Mouse (Mus musculus): ENCODE results near the gene Oas1a. TPM values are rescaled to one million over a fixed set of nuclear protein-coding genes. Genes with fewer than 3 reads are reported as not detected.

Gene Oas1a
- polyA plus RNA-seq, 1 experiment: 5.8 TPM

GRCm38 (mm10) chr5:120871469-120871868 lies 35.9 kb downstream of the Oas1a start:
- Histone ChIP-seq H3K4me1 (ENCODE audit: control insufficient read depth, insufficient read depth, low read length) (no peaks in the 10 kb centered on the region), H3K27ac (ENCODE audit: insufficient read depth, low read length) (no peak overlapping the region), H3K4me3 (ENCODE audit: insufficient read depth, low read length) (no peak overlapping the region)
- TF ChIP-seq POLR2A (IDR thresholded peaks at IDR 0.05; ENCODE audit: low read depth, low read length) (no peak), CTCF (IDR thresholded peaks at IDR 0.05; ENCODE audit: borderline replicate concordance, insufficient read depth, low read length) (no peak)

GRCm38 (mm10) chr5:120870782-120871181 lies 36.5 kb downstream of the Oas1a start:
- H3K27ac ChIP-seq (ENCODE audit: insufficient read depth, low read length): no peak overlapping the region
- no peak for TF ChIP-seq POLR2A (IDR thresholded peaks at IDR 0.05; ENCODE audit: low read depth, low read length)
- no peak for TF ChIP-seq CTCF (IDR thresholded peaks at IDR 0.05; ENCODE audit: borderline replicate concordance, insufficient read depth, low read length)
- H3K4me3 ChIP-seq (ENCODE audit: insufficient read depth, low read length): no peak overlapping the region
- H3K4me1 ChIP-seq (ENCODE audit: control insufficient read depth, insufficient read depth, low read length): no peaks in the 10 kb centered on the region

DNA sequence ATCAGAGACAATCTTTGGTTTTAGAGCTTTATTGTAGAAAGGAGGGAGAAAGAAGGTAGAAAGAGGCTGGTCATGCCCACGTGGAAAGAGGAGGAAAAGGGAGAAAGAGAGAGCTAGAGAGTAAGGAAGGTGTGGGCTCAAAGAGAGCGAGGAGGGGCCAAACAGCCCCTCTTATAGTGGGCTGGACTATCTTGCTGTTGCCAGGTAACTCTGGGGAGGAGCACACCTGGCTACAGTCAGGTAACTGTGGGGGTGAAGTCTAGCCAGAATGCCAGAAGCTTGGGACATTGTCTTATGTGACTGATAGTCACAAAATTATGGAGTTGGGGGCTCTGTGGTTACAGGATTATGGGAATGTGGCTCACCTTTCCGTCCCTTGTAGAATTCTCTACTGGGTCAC lies 37.2 kb downstream of the Oas1a start:
- no peak for TF ChIP-seq CTCF (IDR thresholded peaks at IDR 0.05; ENCODE audit: borderline replicate concordance, insufficient read depth, low read length)
- TF ChIP-seq POLR2A (IDR thresholded peaks at IDR 0.05; ENCODE audit: low read depth, low read length): no peak
- Histone ChIP-seq H3K27ac (ENCODE audit: insufficient read depth, low read length) (no peak overlapping the region), H3K4me1 (ENCODE audit: control insufficient read depth, insufficient read depth, low read length) (no peaks in the 10 kb centered on the region), H3K4me3 (ENCODE audit: insufficient read depth, low read length) (no peak overlapping the region)

DNA sequence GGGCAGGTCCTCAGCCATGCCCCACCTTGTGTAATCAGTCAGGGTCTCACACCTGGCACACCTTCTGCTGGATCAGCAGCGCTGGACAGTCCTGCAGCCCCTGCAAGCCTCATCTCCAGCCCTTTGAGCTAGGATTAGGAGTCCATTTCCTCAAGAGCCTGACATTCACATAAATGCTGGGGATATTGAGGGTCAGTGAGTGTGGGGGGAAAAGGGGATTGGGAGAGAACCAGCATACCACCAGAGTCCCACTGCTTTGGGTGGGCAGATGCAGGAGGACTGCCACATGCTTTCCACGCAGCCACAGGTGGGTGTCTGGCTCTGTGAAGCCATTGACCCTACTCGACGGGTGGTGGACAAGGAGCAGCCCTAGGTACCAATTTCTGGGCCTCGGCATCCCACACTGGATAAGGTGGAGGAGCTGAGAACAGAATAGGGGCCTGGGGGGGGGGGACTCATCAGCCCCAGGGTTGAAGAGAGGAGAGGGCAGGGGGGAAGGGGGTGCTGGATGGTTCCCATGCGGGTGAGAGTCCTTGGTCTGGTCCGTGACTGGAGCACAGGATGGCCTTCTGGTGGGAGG lies 37.8 kb downstream of the Oas1a start:
- Histone ChIP-seq H3K4me3 (ENCODE audit: insufficient read depth, low read length) (no peak overlapping the region), H3K27ac (ENCODE audit: insufficient read depth, low read length) (no peak overlapping the region), H3K4me1 (ENCODE audit: control insufficient read depth, insufficient read depth, low read length) (no peaks in the 10 kb centered on the region)
- TF ChIP-seq POLR2A (IDR thresholded peaks at IDR 0.05; ENCODE audit: low read depth, low read length): no peak
- TF ChIP-seq CTCF (IDR thresholded peaks at IDR 0.05; ENCODE audit: borderline replicate concordance, insufficient read depth, low read length): no peak

DNA sequence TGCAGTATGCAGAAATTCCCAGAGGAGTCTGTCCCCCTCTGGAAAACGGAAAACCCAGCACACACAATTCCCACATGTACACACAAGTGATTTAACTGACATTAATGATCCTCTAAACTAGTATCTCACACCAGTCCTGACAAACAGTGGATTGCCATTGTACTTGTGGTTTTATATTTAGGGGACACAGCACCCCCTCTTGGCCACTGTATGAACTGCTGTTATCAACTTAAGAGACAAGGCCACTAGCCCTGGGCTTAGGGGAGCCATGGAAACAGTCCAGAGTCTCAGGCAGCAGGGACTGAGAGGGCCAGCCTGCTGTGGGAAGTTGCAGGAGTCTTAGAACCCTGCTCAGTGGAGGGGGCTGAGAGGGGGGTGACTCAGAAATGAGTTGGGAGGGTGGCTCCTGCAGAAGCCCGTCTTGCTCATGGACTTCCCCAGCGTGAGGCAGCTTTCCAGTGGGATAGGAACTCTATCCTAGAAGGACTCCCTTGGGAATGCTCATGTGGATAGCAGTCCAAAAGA lies 41.9 kb downstream of the Oas1a start:
- no peak overlapping the region for H3K27ac ChIP-seq (ENCODE audit: insufficient read depth, low read length)
- TF ChIP-seq POLR2A (IDR thresholded peaks at IDR 0.05; ENCODE audit: low read depth, low read length) (no peak), CTCF (IDR thresholded peaks at IDR 0.05; ENCODE audit: borderline replicate concordance, insufficient read depth, low read length) (no peak)
- no peak overlapping the region for H3K4me3 ChIP-seq (ENCODE audit: insufficient read depth, low read length)
- no peaks in the 10 kb centered on the region for H3K4me1 ChIP-seq (ENCODE audit: control insufficient read depth, insufficient read depth, low read length)

DNA sequence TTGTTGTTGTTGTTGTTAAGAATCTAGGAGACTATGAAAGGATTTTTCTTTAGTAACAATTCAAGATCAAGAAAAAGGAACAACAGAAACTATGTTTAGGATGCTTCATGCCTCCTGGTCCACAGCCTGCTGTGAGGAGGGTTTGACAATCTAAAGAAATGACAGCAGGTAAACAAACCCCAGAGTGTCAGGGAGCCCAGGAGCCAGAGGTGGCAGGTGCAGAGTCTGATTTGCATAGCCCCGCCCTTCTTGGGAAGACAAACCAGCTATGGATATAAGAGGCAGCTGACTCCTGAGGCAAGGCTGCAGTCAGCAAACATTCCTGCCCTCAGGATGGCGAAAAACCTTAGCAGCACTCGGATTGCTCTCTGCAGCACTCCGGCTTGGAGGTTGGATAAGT lies 46.2 kb downstream of the Oas1a start, which contains the start of gene Oas1h:
Oas1h (plus strand) TSS at position 301 of the 400 bp plus-strand sequence.
- H3K27ac ChIP-seq (ENCODE audit: insufficient read depth, low read length): no peak within 1 kb of the TSS
- TF ChIP-seq CTCF (IDR thresholded peaks at IDR 0.05; ENCODE audit: borderline replicate concordance, insufficient read depth, low read length) (no peak), POLR2A (IDR thresholded peaks at IDR 0.05; ENCODE audit: low read depth, low read length) (no peak)

GRCm38 (mm10) chr5:120859241-120859640 lies 48.1 kb downstream of the Oas1a start:
- H3K27ac ChIP-seq (ENCODE audit: insufficient read depth, low read length): no peak overlapping the region
- no peaks in the 10 kb centered on the region for H3K4me1 ChIP-seq (ENCODE audit: control insufficient read depth, insufficient read depth, low read length)
- H3K4me3 ChIP-seq (ENCODE audit: insufficient read depth, low read length): no peak overlapping the region
- TF ChIP-seq CTCF (IDR thresholded peaks at IDR 0.05; ENCODE audit: borderline replicate concordance, insufficient read depth, low read length): no peak
- TF ChIP-seq POLR2A (IDR thresholded peaks at IDR 0.05; ENCODE audit: low read depth, low read length): no peak

More for the DNA sequence above, 46.2 kb downstream of the Oas1a start, which contains the start of gene Oas1h:
- H3K4me1 ChIP-seq (ENCODE audit: control insufficient read depth, insufficient read depth, low read length): no peaks in the 10 kb centered on the region
- no peak within 1 kb of the TSS for H3K4me3 ChIP-seq (ENCODE audit: insufficient read depth, low read length)

DNA sequence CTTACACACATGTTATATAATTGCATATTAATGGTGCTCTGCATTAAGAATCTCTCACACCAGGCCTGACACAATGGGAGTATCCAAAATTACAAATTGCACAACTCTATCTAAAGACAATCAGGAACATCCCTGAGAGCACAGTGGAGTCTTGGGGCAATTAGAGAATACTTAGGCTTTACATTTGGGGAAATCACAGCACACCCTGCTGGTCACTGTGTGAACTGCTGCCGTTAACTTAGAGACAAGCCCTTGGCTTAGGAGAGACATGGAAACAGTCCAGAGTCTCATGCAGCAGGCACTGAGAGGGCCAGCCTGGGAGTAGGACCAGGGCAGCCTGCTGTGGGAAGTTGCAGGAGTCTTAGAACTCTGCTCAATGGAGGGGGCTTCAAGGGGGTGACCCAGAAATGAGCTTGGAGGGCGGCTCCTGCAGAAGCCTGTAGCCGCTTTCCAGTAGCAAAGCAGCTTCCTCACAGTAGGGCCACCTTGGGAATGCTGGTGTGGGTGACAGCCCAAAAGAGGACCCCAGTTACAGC lies 57.7 kb downstream of the Oas1a start:
- Histone ChIP-seq H3K27ac (ENCODE audit: insufficient read depth, low read length) (no peak overlapping the region), H3K4me1 (ENCODE audit: control insufficient read depth, insufficient read depth, low read length) (no peaks in the 10 kb centered on the region), H3K4me3 (ENCODE audit: insufficient read depth, low read length) (no peak overlapping the region)
- no peak for TF ChIP-seq POLR2A (IDR thresholded peaks at IDR 0.05; ENCODE audit: low read depth, low read length)
- peak; percentile 36; the same call in 1 of the 2 replicates for TF ChIP-seq CTCF (IDR thresholded peaks at IDR 0.05; ENCODE audit: borderline replicate concordance, insufficient read depth, low read length)

DNA sequence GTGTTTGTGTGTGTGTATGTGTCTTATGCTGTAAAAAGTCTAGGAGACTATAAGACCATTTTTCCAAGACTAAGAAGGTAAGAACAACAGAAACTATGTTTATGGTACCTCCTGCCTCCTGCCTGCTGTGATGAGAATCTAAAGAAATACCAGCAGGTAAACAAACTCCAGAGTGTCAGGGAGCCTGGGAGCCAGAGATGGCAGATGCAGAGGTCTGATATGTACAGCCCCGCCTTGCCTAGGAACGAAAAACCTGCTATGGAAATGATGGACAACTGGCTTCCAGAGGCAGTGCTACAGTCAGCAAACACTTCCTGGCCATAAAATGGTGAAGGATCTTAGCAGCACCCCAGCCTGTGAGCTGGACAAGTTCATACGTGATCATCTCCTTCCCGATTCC lies 60.3 kb downstream of the Oas1a start, which contains the start of gene Oas1f:
Oas1f (plus strand) TSS at position 301 of the 400 bp plus-strand sequence.
- TF ChIP-seq POLR2A (IDR thresholded peaks at IDR 0.05; ENCODE audit: low read depth, low read length): no peak
- TF ChIP-seq CTCF (IDR thresholded peaks at IDR 0.05; ENCODE audit: borderline replicate concordance, insufficient read depth, low read length): no peak
- H3K27ac ChIP-seq (ENCODE audit: insufficient read depth, low read length): no peak within 1 kb of the TSS
- no peaks in the 10 kb centered on the region for H3K4me1 ChIP-seq (ENCODE audit: control insufficient read depth, insufficient read depth, low read length)
- H3K4me3 ChIP-seq (ENCODE audit: insufficient read depth, low read length): no peak within 1 kb of the TSS

Other genes with a start within 250 kb of the Oas1a start
- gene Dtx1, start 195.6 kb downstream of the Oas1a start, polyA plus RNA-seq (2011; ENCODE audit: insufficient read length, low read depth, missing spikeins): not detected in 2 replicates
- 0.28 and 0.61 TPM in 2 replicates for gene Oas2, start 157.7 kb downstream of the Oas1a start, polyA plus RNA-seq (2011; ENCODE audit: insufficient read length, low read depth, missing spikeins)
- gene Oas3, start 129.9 kb downstream of the Oas1a start, polyA plus RNA-seq (2011; ENCODE audit: insufficient read length, low read depth, missing spikeins): 0.18 TPM in 1 of 2 replicates, not detected in the other
- not detected in 2 replicates for gene Oas1e, start 112.0 kb downstream of the Oas1a start, polyA plus RNA-seq (2011; ENCODE audit: insufficient read length, low read depth, missing spikeins)
- gene Oas1c, start 95.0 kb downstream of the Oas1a start, polyA plus RNA-seq (2011; ENCODE audit: insufficient read length, low read depth, missing spikeins): 1.3 and 1.9 TPM in 2 replicates
- not detected in 2 replicates for gene Oas1f, start 60.2 kb downstream of the Oas1a start, polyA plus RNA-seq (2011; ENCODE audit: insufficient read length, low read depth, missing spikeins)
- gene Oas1h, start 46.1 kb downstream of the Oas1a start, polyA plus RNA-seq (2011; ENCODE audit: insufficient read length, low read depth, missing spikeins): not detected in 2 replicates
- 1.3 TPM in 1 of 2 replicates, not detected in the other for gene Oas1g, start 19.9 kb downstream of the Oas1a start, polyA plus RNA-seq (2011; ENCODE audit: insufficient read length, low read depth, missing spikeins)
- gene Oas1d, start 7.0 kb upstream of the Oas1a start, polyA plus RNA-seq (2011; ENCODE audit: insufficient read length, low read depth, missing spikeins): not detected in 2 replicates
- gene Rph3a, start 102.6 kb upstream of the Oas1a start, polyA plus RNA-seq (2011; ENCODE audit: insufficient read length, low read depth, missing spikeins): not detected in 2 replicates

Measured in embryonic fibroblast, embryonic 13.5 days (primary cell).